Comparison of ENCODE assay signal across 7 mouse cellular contexts in genomic region chr3:105800675-105801190, GRCm38 (mm10). TPM values are rescaled to one million over a fixed set of nuclear protein-coding genes. Genes with fewer than 3 reads are reported as not detected.
DNase-seq lines count a peak whose midpoint lies in the region; ATAC-seq and TF ChIP-seq lines count a peak whose summit lies in the region.

No protein-coding gene starts in this region.

- no peaks in the 10 kb centered on the region for H3K9me3 ChIP-seq in heart, embryonic 14.5 days (ENCODE audit: control insufficient read depth, low read length)
- no peaks in the 10 kb centered on the region for H3K9me3 ChIP-seq in midbrain, postnatal 0 days (ENCODE audit: low read length)

- peaks cover 12% of the 10 kb centered on the region; the same call in 1 of the 2 replicates for H3K79me2 ChIP-seq in liver, adult 2 months (ENCODE audit: control insufficient read depth, insufficient read depth, low read length)

- WGBS in spleen, adult 2 months = 1% methylated on average over 45 of the region's 59 CpGs
- WGBS in heart, embryonic 14.5 days = under 1% methylated on average over 51 of the region's 59 CpGs
- 1% methylated on average over 51 of the region's 59 CpGs for WGBS in liver, adult 2 months
- WGBS in midbrain, postnatal 0 days = under 1% methylated on average over 33 of the region's 59 CpGs

- peak overlapping the region; percentile 94 for H3K9ac ChIP-seq in heart, embryonic 14.5 days (ENCODE audit: low read length)
- H3K9ac ChIP-seq in liver, adult 2 months (ENCODE audit: low read depth, low read length) = peak overlapping the region; percentile 95
- H3K9ac ChIP-seq in midbrain, postnatal 0 days (replicated peaks; ENCODE audit: low read length, poor library complexity, severe bottlenecking) = peak overlapping the region; percentile 84

- peak; percentile 12 for ATAC-seq in common myeloid progenitor, adult 5-6 weeks (replicated peaks; ENCODE audit: low read depth, poor library complexity, severe bottlenecking)
- peak; percentile 75 for ATAC-seq in heart, embryonic 14.5 days (ENCODE audit: insufficient number of reproducible peaks, insufficient read depth, low FRiP score, low read depth)
- peak; percentile 81 for ATAC-seq in midbrain, postnatal 0 days (ENCODE audit: low FRiP score)

- no peak for TF ChIP-seq POLR2A in spleen, adult 2 months (IDR thresholded peaks at IDR 0.05; ENCODE audit: low read depth, low read length)
- TF ChIP-seq POLR2A in liver, adult 2 months (IDR thresholded peaks at IDR 0.05; ENCODE audit: extremely low read depth, insufficient read depth, low read length) = no peak

- H3K4me1 ChIP-seq in spleen, adult 2 months (ENCODE audit: control insufficient read depth, insufficient read depth, insufficient read length) = peaks cover 27% of the 10 kb centered on the region
- peaks cover 8 to 29% of the 10 kb centered on the region in 2 experiments for H3K4me1 ChIP-seq in heart, embryonic 14.5 days (ENCODE audit: control insufficient read depth in 2 of 2, insufficient read depth in 2 of 2, low read length in 2 of 2)
- H3K4me1 ChIP-seq in liver, adult 2 months (ENCODE audit: control insufficient read depth, insufficient read depth, low read length) = peaks cover 27% of the 10 kb centered on the region
- peaks cover 10% of the 10 kb centered on the region; the same call in 1 of the 2 replicates for H3K4me1 ChIP-seq in midbrain, postnatal 0 days (ENCODE audit: insufficient read depth, low read length)

- no peaks in the 10 kb centered on the region for H3K36me3 ChIP-seq in spleen, adult 2 months (ENCODE audit: control insufficient read depth, insufficient read depth, low read length)
- H3K36me3 ChIP-seq in heart, embryonic 14.5 days (ENCODE audit: control insufficient read depth, insufficient read depth, low read length) = no peaks in the 10 kb centered on the region
- no peaks in the 10 kb centered on the region for H3K36me3 ChIP-seq in liver, adult 2 months (ENCODE audit: control insufficient read depth, insufficient read depth, low read length)
- no peaks in the 10 kb centered on the region for H3K36me3 ChIP-seq in midbrain, postnatal 0 days (ENCODE audit: insufficient read depth, low read length)

- peak overlapping the region; percentile 69 for H3K4me3 ChIP-seq in spleen, adult 2 months (ENCODE audit: extremely low read depth, insufficient read depth, insufficient read length)
- H3K4me3 ChIP-seq in heart, embryonic 14.5 days (ENCODE audit: control insufficient read depth in 1 of 2, insufficient read depth in 1 of 2, low read depth in 1 of 2, low read length in 2 of 2) = peak overlapping the region; percentile 82 to 93
- H3K4me3 ChIP-seq in liver, adult 2 months (ENCODE audit: insufficient read depth, low read depth, low read length) = peak overlapping the region; percentile 64
- peak overlapping the region; percentile 82 for H3K4me3 ChIP-seq in midbrain, postnatal 0 days (ENCODE audit: low read depth, low read length)

- H3K27ac ChIP-seq in spleen, adult 2 months (ENCODE audit: insufficient read depth, low read length) = peak overlapping the region; percentile 77
- H3K27ac ChIP-seq in heart, embryonic 14.5 days (replicated peaks in 1 of 2; ENCODE audit: control insufficient read depth in 1 of 2, insufficient read depth in 1 of 2, low read depth in 2 of 2, low read length in 2 of 2) = peak overlapping the region; percentile 52 to 93
- H3K27ac ChIP-seq in liver, adult 2 months (replicated peaks; ENCODE audit: insufficient read depth, low read depth, low read length) = peak overlapping the region; percentile 84
- H3K27ac ChIP-seq in midbrain, postnatal 0 days (ENCODE audit: low read depth, low read length) = peak overlapping the region; percentile 65

- peak in 1 of 2 experiments; percentile 35 for DNase-seq in spleen, adult 2 months (ENCODE audit: low read depth in 1 of 2, low spot score in 2 of 2)
- DNase-seq in spleen, postnatal 4 days (ENCODE audit: low spot score in 2 of 2) = no peak
- DNase-seq in liver, adult 2 months (ENCODE audit: extremely low read depth, low read depth, low spot score) = peak; percentile 72
- peak; percentile 31 for DNase-seq in midbrain, postnatal 0 days (ENCODE audit: low spot score)
- DNase-seq in thymus, postnatal 10 days (ENCODE audit: low spot score in 2 of 2) = peak; percentile 43 to 50

- no peak for TF ChIP-seq CTCF in spleen, adult 2 months (IDR thresholded peaks at IDR 0.05; ENCODE audit: extremely low read depth, insufficient read depth, insufficient read length, insufficient replicate concordance)
- TF ChIP-seq CTCF in liver, adult 2 months (IDR thresholded peaks at IDR 0.05; ENCODE audit: low read depth, low read length) = no peak
- TF ChIP-seq CTCF in midbrain, postnatal 0 days (IDR thresholded peaks at IDR 0.05) = peak; percentile 38; the same call in 1 of the 2 replicates

- no peaks in the 10 kb centered on the region for H3K27me3 ChIP-seq in spleen, adult 2 months (ENCODE audit: control insufficient read depth, insufficient read depth, low read length)
- H3K27me3 ChIP-seq in heart, embryonic 14.5 days (ENCODE audit: control insufficient read depth, insufficient read depth, low read length) = peaks cover 20% of the 10 kb centered on the region
- no peaks in the 10 kb centered on the region for H3K27me3 ChIP-seq in liver, adult 2 months (ENCODE audit: control insufficient read depth, insufficient read depth, low read length)
- no peaks in the 10 kb centered on the region for H3K27me3 ChIP-seq in midbrain, postnatal 0 days (ENCODE audit: insufficient read depth, low read length)

- H3K4me2 ChIP-seq in heart, embryonic 14.5 days (ENCODE audit: low read length) = peak overlapping the region; percentile 84
- peak overlapping the region; percentile 85 for H3K4me2 ChIP-seq in midbrain, postnatal 0 days (ENCODE audit: low read depth, low read length, poor library complexity, severe bottlenecking)

RNA-seq across cellular contexts. Expression of gene Rap1a, which starts 0.4 kb away (rescaled TPM):
- 6.5 and 8.0 TPM in 2 replicates for polyA plus RNA-seq in spleen, adult 2 months (2012; rRNA removed)
- total RNA-seq in common myeloid progenitor, adult 5-6 weeks (2017) = 134 and 136 TPM in 2 replicates
- polyA plus RNA-seq in heart, embryonic 14.5 days (2014; fragmentation: Nextera tagmentation; extraction: Ambion mirVana) = 66.9 and 77.3 TPM in 2 replicates
- total RNA-seq in liver, adult 2 months (2014; rRNA removed) = 50.9 and 65.2 TPM in 2 replicates
- 8.7 and 10.0 TPM in 2 replicates for polyA plus RNA-seq in liver, adult 2 months (2012; rRNA removed)
- total RNA-seq in midbrain, postnatal 0 days (2014; rRNA removed) = 27.1 and 32.2 TPM in 2 replicates
- 59.9 and 66.0 TPM in 2 replicates for polyA plus RNA-seq in midbrain, postnatal 0 days (2015; fragmentation: Nextera tagmentation; extraction: Ambion mirVana)

Comparison
In these comparisons a context has a peak if more than half of its experiments do, and no peak if none do; other contexts are left out.
1. DNase-seq: peak in liver, adult 2 months (single experiment), midbrain, postnatal 0 days (single experiment) and thymus, postnatal 10 days (2 of 2); none in spleen, postnatal 4 days (0 of 2).
2. ATAC-seq: peak in every context shown above with its lines; median percentile 81 in midbrain, postnatal 0 days; 75 in heart, embryonic 14.5 days; 12 in common myeloid progenitor, adult 5-6 weeks.
3. Peak in every context shown above with its lines, with median percentiles within 50 percentile points of each other: H3K27ac ChIP-seq, H3K4me3 ChIP-seq and H3K9ac ChIP-seq.